Mouse (Mus musculus): ENCODE results near the gene Cox8b. TPM values are rescaled to one million over a fixed set of nuclear protein-coding genes. Genes with fewer than 3 reads are reported as not detected.

Gene Cox8b
- total RNA-seq (2023): not detected

GRCm38 (mm10) chr7:140900220-140900619, at the start of gene Cox8b:
Gene Cox8b, minus strand, starts transcription at chr7:140900446.

GRCm38 (mm10) chr7:140941222-140942051, 41.2 kb upstream of the Cox8b start, which contains the start of gene Pgghg:
Gene Pgghg, plus strand, starts transcription at chr7:140941391.

GRCm38 (mm10) chr7:140920418-140921029, 20.3 kb upstream of the Cox8b start, which contains the start of gene Nlrp6:
Gene Nlrp6, plus strand, starts transcription at chr7:140920902.

GRCm38 (mm10) chr7:140881696-140882468, 18.4 kb downstream of the Cox8b start, which contains the start of the genes Psmd13 and Sirt3:
Gene Psmd13, plus strand, starts transcription at chr7:140881968.
Gene Sirt3, minus strand, starts transcription at chr7:140882309.

GRCm38 (mm10) chr7:140857550-140858505, 42.4 kb downstream of the Cox8b start, which contains the start of gene Bet1l:
Gene Bet1l, minus strand, starts transcription at chr7:140857577.

GRCm38 (mm10) chr7:140856785-140857549, 43.3 kb downstream of the Cox8b start, which contains the start of gene Ric8a:
Gene Ric8a, plus strand, starts transcription at chr7:140856957.

GRCm38 (mm10) chr7:140855860-140856784, 44.1 kb downstream of the Cox8b start, which contains the start of gene Gm45785:
Gene Gm45785, minus strand, starts transcription at chr7:140856331.

Other genes with a start within 250 kb of the Cox8b start
- not detected for gene Olfr539, start 240.5 kb downstream of the Cox8b start, total RNA-seq (2023)
- gene Olfr45, start 218.5 kb downstream of the Cox8b start, total RNA-seq (2023): not detected
- not detected for gene Olfr541, start 203.2 kb downstream of the Cox8b start, total RNA-seq (2023)
- not detected for gene Cyp2e1, start 136.7 kb downstream of the Cox8b start, total RNA-seq (2023)
- gene Syce1, start 112.6 kb downstream of the Cox8b start, total RNA-seq (2023): not detected
- not detected for gene Zfp941, start 78.3 kb downstream of the Cox8b start, total RNA-seq (2023)
- not detected for gene Urah, start 65.4 kb downstream of the Cox8b start, total RNA-seq (2023)
- not detected for gene Scgb1c1, start 54.9 kb downstream of the Cox8b start, total RNA-seq (2023)
- gene Odf3, start 52.6 kb downstream of the Cox8b start, total RNA-seq (2023): not detected
- not detected for gene Gm45785, start 44.1 kb downstream of the Cox8b start, total RNA-seq (2023)
- 100 to 1,000 TPM; 109 to 116 TPM for gene Ric8a, start 43.5 kb downstream of the Cox8b start, total RNA-seq (2023)
- gene Bet1l, start 42.9 kb downstream of the Cox8b start, total RNA-seq (2023): 10 to 100 TPM; 31.2 to 31.7 TPM
- gene Psmd13, start 18.5 kb downstream of the Cox8b start, total RNA-seq (2023): 10 to 100 TPM; 75.3 to 88.5 TPM
- gene Sirt3, start 18.1 kb downstream of the Cox8b start, total RNA-seq (2023): 1 to 10 TPM; 8.4 to 9.2 TPM
- under 1 TPM in 1 of 2 experiments, not detected in 1; 0.17 TPM for gene Nlrp6, start 20.5 kb upstream of the Cox8b start, total RNA-seq (2023)
- gene Pgghg, start 40.9 kb upstream of the Cox8b start, total RNA-seq (2023): 1 to 10 TPM; 7.3 to 8.9 TPM
- not detected for gene Ifitm5, start 49.8 kb upstream of the Cox8b start, total RNA-seq (2023)
- gene Gm45717, start 55.5 kb upstream of the Cox8b start, total RNA-seq (2023): not detected
- gene Ifitm2, start 55.5 kb upstream of the Cox8b start, total RNA-seq (2023): 10 to 100 TPM; 17.0 to 18.4 TPM
- 1 to 10 TPM in 1 of 2 experiments, not detected in 1; 5.9 TPM for gene Ifitm1, start 66.8 kb upstream of the Cox8b start, total RNA-seq (2023)
- 1 to 10 TPM; 1.2 to 5.6 TPM for gene Ifitm3, start 110.3 kb upstream of the Cox8b start, total RNA-seq (2023)
- gene Ifitm6, start 117.5 kb upstream of the Cox8b start, total RNA-seq (2023): not detected
- not detected for gene Gm17387, start 128.7 kb upstream of the Cox8b start, total RNA-seq (2023)
- 1 to 10 TPM; 1.4 to 2.2 TPM for gene B4galnt4, start 160.7 kb upstream of the Cox8b start, total RNA-seq (2023)
- gene Pkp3, start 177.8 kb upstream of the Cox8b start, total RNA-seq (2023): 10 to 100 TPM; 45.7 to 59.0 TPM
- gene Sigirr, start 200.1 kb upstream of the Cox8b start, total RNA-seq (2023): 10 to 100 TPM; 74.9 to 85.3 TPM
- gene Ano9, start 217.4 kb upstream of the Cox8b start, total RNA-seq (2023): not detected
- gene Ptdss2, start 221.9 kb upstream of the Cox8b start, total RNA-seq (2023): 10 to 100 TPM; 12.0 to 12.5 TPM